Mouse (Mus musculus) kidney, adult 2 months (tissue): ENCODE measurements at regions not wholly inside any gene's neighbourhood (a gene's known extent, or its start where the extent isn't known, plus 50 kb on each side); places are given as distances from the start of the nearest gene placed in this dataset.

Experiments
- DNase-seq: peaks from one replicate; pipeline ENCODE4 v3.0.0; 2021
- H3K27ac ChIP-seq: fragments of 200-500 bp; 2 replicates; pipeline ENCODE4 v1.5.1; 2012; ENCODE audit warnings: low read depth, low read length, control low read depth, inconsistent platforms; ENCODE audit not compliant: insufficient read depth
- H3K27me3 ChIP-seq: fragments of 200-500 bp; replicated peaks from 2 replicates; pipeline ENCODE4 v1.6.1; 2012; ENCODE audit warnings: mild to moderate bottlenecking, moderate library complexity, low read length, inconsistent platforms; ENCODE audit not compliant: control insufficient read depth, insufficient read depth
- H3K36me3 ChIP-seq: fragments of 200-500 bp; 2 replicates; pipeline ENCODE4 v1.6.1; 2012; ENCODE audit warnings: mild to moderate bottlenecking, moderate library complexity, low read length, inconsistent platforms; ENCODE audit not compliant: control insufficient read depth, insufficient read depth
- H3K4me1 ChIP-seq: fragments of 200-500 bp; 2 replicates; pipeline ENCODE4 v1.6.1; 2011; ENCODE audit warnings: low read length; ENCODE audit not compliant: control insufficient read depth, insufficient read depth
- H3K4me3 ChIP-seq: fragments of 200-500 bp; 2 replicates; pipeline ENCODE4 v1.5.1; 2011; ENCODE audit warnings: mild to moderate bottlenecking, low read depth, low read length, control low read depth; ENCODE audit not compliant: insufficient read depth
- CTCF ChIP-seq: fragments of 200-500 bp; conservative IDR thresholded peaks from 2 replicates; pipeline ENCODE4 v1.5.1; 2011; ENCODE audit warnings: low read depth, mild to moderate bottlenecking, control low read depth, low read length, moderate library complexity, mixed read lengths; ENCODE audit not compliant: insufficient read depth, insufficient read length
- POLR2A ChIP-seq: fragments of 200-500 bp; IDR thresholded peaks from one replicate; pipeline ENCODE4 v1.6.1; 2011; ENCODE audit warnings: low read depth, low read length, control low read depth
- WGBS: fragments of 180-500 bp; shearing (Covaris S2); methylation state at CpG from one replicate; pipeline ENCODE4 v1.1.7; 2018; 5-methylcytosine and 5-hydroxymethylcytosine counted together

GRCm38 (mm10) chr8:54451323-54452021 is 77.9 kb upstream of the Asb5 start:
- Histone ChIP-seq H3K27ac (no peak overlapping the region), H3K4me1 (no peaks in the 10 kb centered on the region), H3K36me3 (no peaks in the 10 kb centered on the region), H3K4me3 (no peak overlapping the region), H3K27me3 (no peaks in the 10 kb centered on the region)
- DNase-seq, result no peak
- no peak for TF ChIP-seq POLR2A
- WGBS, result 74% methylated on average over 9 of the region's 9 CpGs

- H3K4me3 ChIP-seq, result no peak overlapping the region
- no peaks in the 10 kb centered on the region for H3K27me3 ChIP-seq
- no peaks in the 10 kb centered on the region for H3K4me1 ChIP-seq
- no peak overlapping the region for H3K27ac ChIP-seq
- no peaks in the 10 kb centered on the region for H3K36me3 ChIP-seq
- TF ChIP-seq POLR2A, result no peak
- TF ChIP-seq CTCF, result no peak
- DNase-seq, result no peak
- 38% methylated on average over 5 of the region's 5 CpGs for WGBS
These were observed 64.4 kb upstream of the Asb5 start for GRCm38 (mm10) chr8:54464977-54465376.

- no peaks in the 10 kb centered on the region for H3K4me1 ChIP-seq
- TF ChIP-seq POLR2A (no peak), CTCF (no peak)
- no peaks in the 10 kb centered on the region for H3K36me3 ChIP-seq
- H3K4me3 ChIP-seq, result no peak overlapping the region
- WGBS, result 79% methylated on average over 3 of the region's 3 CpGs
- no peak overlapping the region for H3K27ac ChIP-seq
- no peaks in the 10 kb centered on the region for H3K27me3 ChIP-seq
- DNase-seq, result no peak
These were observed 63.8 kb upstream of the Asb5 start for GRCm38 (mm10) chr8:54465458-54466102.
